Mouse (Mus musculus): ENCODE data around the gene Cdk14. TPM values are rescaled to one million over a fixed set of nuclear protein-coding genes. Genes with fewer than 3 reads are reported as not detected.

Cdk14 gene
- polyA plus RNA-seq, 1 experiment from 2014 or later = 25.5 TPM

- no peak overlapping the region for H3K4me2 ChIP-seq
- no peak overlapping the region for H3K4me3 ChIP-seq (ENCODE audit: low read depth, low read length)
- ATAC-seq (ENCODE audit: low FRiP score) (no peak), DNase-seq (ENCODE audit: low spot score, missing footprints) (no peak)
- no peak overlapping the region for H3K27ac ChIP-seq (ENCODE audit: low read depth, low read length)
- H3K9me3 ChIP-seq (ENCODE audit: control insufficient read depth, low read length) = no peaks in the 10 kb centered on the region
- no peaks in the 10 kb centered on the region for H3K27me3 ChIP-seq (ENCODE audit: control insufficient read depth, insufficient read depth, low read length)
- no peaks in the 10 kb centered on the region for H3K4me1 ChIP-seq (ENCODE audit: control insufficient read depth, insufficient read depth, low read length)
- H3K9ac ChIP-seq (ENCODE audit: low read length) = no peak overlapping the region
- no peaks in the 10 kb centered on the region for H3K36me3 ChIP-seq (ENCODE audit: control insufficient read depth, insufficient read depth, low read length)
These were observed 239.8 kb downstream of the Cdk14 start for GRCm38 (mm10) chr5:5180311-5180710.

GRCm38 (mm10) chr5:5176052-5176451, 244.1 kb downstream of the Cdk14 start:
- no peaks in the 10 kb centered on the region for H3K4me1 ChIP-seq (ENCODE audit: control insufficient read depth, insufficient read depth, low read length)
- H3K27me3 ChIP-seq (ENCODE audit: control insufficient read depth, insufficient read depth, low read length) = no peaks in the 10 kb centered on the region
- H3K9ac ChIP-seq (ENCODE audit: low read length) = no peak overlapping the region
- H3K9me3 ChIP-seq (ENCODE audit: control insufficient read depth, low read length) = no peaks in the 10 kb centered on the region
- ATAC-seq (ENCODE audit: low FRiP score) (no peak), DNase-seq (ENCODE audit: low spot score, missing footprints) (no peak)
- H3K4me3 ChIP-seq (ENCODE audit: low read depth, low read length) = no peak overlapping the region
- H3K27ac ChIP-seq (ENCODE audit: low read depth, low read length) = no peak overlapping the region
- H3K4me2 ChIP-seq = no peak overlapping the region
- 87% methylated on average over 10 of the region's 10 CpGs for WGBS
- H3K36me3 ChIP-seq (ENCODE audit: control insufficient read depth, insufficient read depth, low read length) = no peaks in the 10 kb centered on the region

GRCm38 (mm10) chr5:5175611-5176010, 244.5 kb downstream of the Cdk14 start:
- H3K27ac ChIP-seq (ENCODE audit: low read depth, low read length) = no peak overlapping the region
- H3K4me2 ChIP-seq = no peak overlapping the region
- no peak overlapping the region for H3K4me3 ChIP-seq (ENCODE audit: low read depth, low read length)
- H3K36me3 ChIP-seq (ENCODE audit: control insufficient read depth, insufficient read depth, low read length) = no peaks in the 10 kb centered on the region
- H3K9me3 ChIP-seq (ENCODE audit: control insufficient read depth, low read length) = no peaks in the 10 kb centered on the region
- ATAC-seq (ENCODE audit: low FRiP score) (no peak), DNase-seq (ENCODE audit: low spot score, missing footprints) (no peak)
- H3K27me3 ChIP-seq (ENCODE audit: control insufficient read depth, insufficient read depth, low read length) = no peaks in the 10 kb centered on the region
- WGBS = 90% methylated on average over 1 of the region's 1 CpGs
- H3K4me1 ChIP-seq (ENCODE audit: control insufficient read depth, insufficient read depth, low read length) = no peaks in the 10 kb centered on the region
- H3K9ac ChIP-seq (ENCODE audit: low read length) = no peak overlapping the region

GRCm38 (mm10) chr5:5175090-5175489, 245.0 kb downstream of the Cdk14 start:
- WGBS = 70% methylated on average over 1 of the region's 1 CpGs
- H3K4me2 ChIP-seq = no peak overlapping the region
- no peak for DNase-seq (ENCODE audit: low spot score, missing footprints)

GRCm38 (mm10) chr5:5166086-5166485, 254.0 kb downstream of the Cdk14 start:
- no peaks in the 10 kb centered on the region for H3K27me3 ChIP-seq (ENCODE audit: control insufficient read depth, insufficient read depth, low read length)

More at GRCm38 (mm10) chr5:5175090-5175489, 245.0 kb downstream of the Cdk14 start:
- Histone ChIP-seq H3K36me3 (ENCODE audit: control insufficient read depth, insufficient read depth, low read length) (no peaks in the 10 kb centered on the region), H3K9ac (ENCODE audit: low read length) (no peak overlapping the region), H3K9me3 (ENCODE audit: control insufficient read depth, low read length) (no peaks in the 10 kb centered on the region), H3K27ac (ENCODE audit: low read depth, low read length) (no peak overlapping the region), H3K4me1 (ENCODE audit: control insufficient read depth, insufficient read depth, low read length) (no peaks in the 10 kb centered on the region), H3K4me3 (ENCODE audit: low read depth, low read length) (no peak overlapping the region), H3K27me3 (ENCODE audit: control insufficient read depth, insufficient read depth, low read length) (no peaks in the 10 kb centered on the region)
- no peak for ATAC-seq (ENCODE audit: low FRiP score)

GRCm38 (mm10) chr5:5164326-5164725, 255.8 kb downstream of the Cdk14 start:
- Histone ChIP-seq H3K27ac (ENCODE audit: low read depth, low read length) (no peak overlapping the region), H3K4me1 (ENCODE audit: control insufficient read depth, insufficient read depth, low read length) (no peaks in the 10 kb centered on the region)
- no peak for DNase-seq (ENCODE audit: low spot score, missing footprints)

More at GRCm38 (mm10) chr5:5166086-5166485, 254.0 kb downstream of the Cdk14 start:
- Histone ChIP-seq H3K36me3 (ENCODE audit: control insufficient read depth, insufficient read depth, low read length) (no peaks in the 10 kb centered on the region), H3K4me2 (no peak overlapping the region), H3K4me1 (ENCODE audit: control insufficient read depth, insufficient read depth, low read length) (no peaks in the 10 kb centered on the region), H3K4me3 (ENCODE audit: low read depth, low read length) (no peak overlapping the region), H3K9ac (ENCODE audit: low read length) (no peak overlapping the region), H3K27ac (ENCODE audit: low read depth, low read length) (no peak overlapping the region), H3K9me3 (ENCODE audit: control insufficient read depth, low read length) (no peaks in the 10 kb centered on the region)
- DNase-seq (ENCODE audit: low spot score, missing footprints) (no peak), ATAC-seq (ENCODE audit: low FRiP score) (no peak)
- 41% methylated on average over 2 of the region's 2 CpGs for WGBS

GRCm38 (mm10) chr5:5163823-5164222, 256.3 kb downstream of the Cdk14 start:
- H3K9ac ChIP-seq (ENCODE audit: low read length) = no peak overlapping the region
- H3K4me3 ChIP-seq (ENCODE audit: low read depth, low read length) = no peak overlapping the region
- H3K27me3 ChIP-seq (ENCODE audit: control insufficient read depth, insufficient read depth, low read length) = no peaks in the 10 kb centered on the region
- DNase-seq (ENCODE audit: low spot score, missing footprints) (no peak), ATAC-seq (ENCODE audit: low FRiP score) (no peak)
- H3K4me2 ChIP-seq = no peak overlapping the region
- H3K4me1 ChIP-seq (ENCODE audit: control insufficient read depth, insufficient read depth, low read length) = no peaks in the 10 kb centered on the region
- no peaks in the 10 kb centered on the region for H3K9me3 ChIP-seq (ENCODE audit: control insufficient read depth, low read length)
- 93% methylated on average over 2 of the region's 2 CpGs for WGBS
- no peaks in the 10 kb centered on the region for H3K36me3 ChIP-seq (ENCODE audit: control insufficient read depth, insufficient read depth, low read length)
- no peak overlapping the region for H3K27ac ChIP-seq (ENCODE audit: low read depth, low read length)

More at GRCm38 (mm10) chr5:5164326-5164725, 255.8 kb downstream of the Cdk14 start:
- no peaks in the 10 kb centered on the region for H3K36me3 ChIP-seq (ENCODE audit: control insufficient read depth, insufficient read depth, low read length)
- 94% methylated on average over 5 of the region's 5 CpGs for WGBS
- no peak for ATAC-seq (ENCODE audit: low FRiP score)
- H3K27me3 ChIP-seq (ENCODE audit: control insufficient read depth, insufficient read depth, low read length) = no peaks in the 10 kb centered on the region
- no peak overlapping the region for H3K4me2 ChIP-seq
- no peak overlapping the region for H3K4me3 ChIP-seq (ENCODE audit: low read depth, low read length)
- H3K9ac ChIP-seq (ENCODE audit: low read length) = no peak overlapping the region
- H3K9me3 ChIP-seq (ENCODE audit: control insufficient read depth, low read length) = no peaks in the 10 kb centered on the region

- WGBS = 94% methylated on average over 1 of the region's 1 CpGs
- Histone ChIP-seq H3K36me3 (ENCODE audit: control insufficient read depth, insufficient read depth, low read length) (no peaks in the 10 kb centered on the region), H3K4me3 (ENCODE audit: low read depth, low read length) (no peak overlapping the region), H3K4me1 (ENCODE audit: control insufficient read depth, insufficient read depth, low read length) (no peaks in the 10 kb centered on the region), H3K27ac (ENCODE audit: low read depth, low read length) (no peak overlapping the region), H3K27me3 (ENCODE audit: control insufficient read depth, insufficient read depth, low read length) (no peaks in the 10 kb centered on the region), H3K9ac (ENCODE audit: low read length) (no peak overlapping the region), H3K4me2 (no peak overlapping the region), H3K9me3 (ENCODE audit: control insufficient read depth, low read length) (no peaks in the 10 kb centered on the region)
- ATAC-seq (ENCODE audit: low FRiP score) (no peak), DNase-seq (ENCODE audit: low spot score, missing footprints) (no peak)
These were observed 260.6 kb downstream of the Cdk14 start for GRCm38 (mm10) chr5:5159521-5159920.

- H3K27ac ChIP-seq (ENCODE audit: low read depth, low read length) = no peak overlapping the region
- 87% methylated on average over 5 of the region's 5 CpGs for WGBS
- no peak for ATAC-seq (ENCODE audit: low FRiP score)
- H3K4me3 ChIP-seq (ENCODE audit: low read depth, low read length) = no peak overlapping the region
- no peaks in the 10 kb centered on the region for H3K9me3 ChIP-seq (ENCODE audit: control insufficient read depth, low read length)
- H3K36me3 ChIP-seq (ENCODE audit: control insufficient read depth, insufficient read depth, low read length) = no peaks in the 10 kb centered on the region
- H3K4me1 ChIP-seq (ENCODE audit: control insufficient read depth, insufficient read depth, low read length) = no peaks in the 10 kb centered on the region
- no peak for DNase-seq (ENCODE audit: low spot score, missing footprints)
- no peak overlapping the region for H3K9ac ChIP-seq (ENCODE audit: low read length)
- no peak overlapping the region for H3K4me2 ChIP-seq
- H3K27me3 ChIP-seq (ENCODE audit: control insufficient read depth, insufficient read depth, low read length) = no peaks in the 10 kb centered on the region
These were observed 280.3 kb downstream of the Cdk14 start for GRCm38 (mm10) chr5:5139855-5140254.
